Mouse (Mus musculus): ENCODE measurements around the gene Slc6a13. TPM values are rescaled to one million over a fixed set of nuclear protein-coding genes. Genes with fewer than 3 reads are reported as not detected.

Gene Slc6a13
- polyA plus RNA-seq, 1 experiment = 2.5 TPM

DNA sequence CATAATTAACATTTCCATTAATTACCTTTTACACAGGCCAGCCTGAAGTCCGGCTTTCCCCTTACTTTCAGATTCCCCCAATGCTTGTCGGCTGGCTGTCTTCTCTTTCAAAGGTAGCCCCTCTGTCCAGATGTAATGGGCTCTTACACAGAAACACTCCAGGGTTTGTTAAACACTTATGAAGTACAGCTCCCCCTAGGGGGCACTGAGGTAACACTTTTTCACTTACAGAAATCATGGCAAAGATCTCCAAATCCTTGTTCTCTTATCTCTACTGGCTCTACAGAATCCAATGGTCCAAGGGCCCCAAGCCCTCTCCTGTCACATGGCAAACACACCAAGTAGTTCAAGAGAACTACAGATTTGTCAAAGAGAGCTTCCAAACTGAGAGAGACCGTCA, 25.7 kb upstream of the Slc6a13 start:
- TF ChIP-seq GATA1 (IDR thresholded peaks at IDR 0.05; ENCODE audit: borderline replicate concordance, low read length) = no peak
- no peak for TF ChIP-seq FLI1 (IDR thresholded peaks at IDR 0.05; ENCODE audit: low read length)
- Histone ChIP-seq H3K4me1 (peaks cover 26% of the 10 kb centered on the region), H3K27me3 (replicated peaks) (peaks cover 10% of the 10 kb centered on the region)

DNA sequence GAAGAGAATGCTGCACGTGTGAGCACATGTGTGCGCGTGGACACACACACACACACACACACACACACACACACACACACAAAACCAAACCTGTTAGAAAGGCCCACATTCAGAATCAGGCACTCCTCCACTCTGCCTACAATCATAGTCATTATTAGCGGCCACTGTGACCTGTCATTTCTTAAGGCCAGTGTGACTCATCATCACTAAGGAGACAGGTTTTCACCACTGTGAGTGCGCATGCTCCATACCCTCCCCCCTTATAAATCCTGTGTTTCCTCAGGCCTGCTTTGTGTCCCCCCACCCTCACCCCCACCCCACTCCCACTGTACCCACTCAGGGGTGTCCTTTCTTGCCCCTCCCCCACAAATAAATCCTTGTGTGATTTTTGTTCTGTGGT, 15.9 kb upstream of the Slc6a13 start:
- Histone ChIP-seq H3K27me3 (replicated peaks) (peaks cover 20% of the 10 kb centered on the region), H3K36me3 (replicated peaks; ENCODE audit: low read length) (no peaks in the 10 kb centered on the region), H3K4me1 (no peaks in the 10 kb centered on the region), H3K9me3 (no peaks in the 10 kb centered on the region), H3K4me3 (replicated peaks) (no peak overlapping the region)
- TF ChIP-seq FLI1 (IDR thresholded peaks at IDR 0.05; ENCODE audit: low read length) (no peak), GATA1 (IDR thresholded peaks at IDR 0.05; ENCODE audit: borderline replicate concordance, low read length) (no peak)

More for the DNA sequence above, 25.7 kb upstream of the Slc6a13 start:
- Histone ChIP-seq H3K36me3 (replicated peaks; ENCODE audit: low read length) (peaks cover 17% of the 10 kb centered on the region), H3K4me3 (replicated peaks) (no peak overlapping the region), H3K9me3 (no peaks in the 10 kb centered on the region)

DNA sequence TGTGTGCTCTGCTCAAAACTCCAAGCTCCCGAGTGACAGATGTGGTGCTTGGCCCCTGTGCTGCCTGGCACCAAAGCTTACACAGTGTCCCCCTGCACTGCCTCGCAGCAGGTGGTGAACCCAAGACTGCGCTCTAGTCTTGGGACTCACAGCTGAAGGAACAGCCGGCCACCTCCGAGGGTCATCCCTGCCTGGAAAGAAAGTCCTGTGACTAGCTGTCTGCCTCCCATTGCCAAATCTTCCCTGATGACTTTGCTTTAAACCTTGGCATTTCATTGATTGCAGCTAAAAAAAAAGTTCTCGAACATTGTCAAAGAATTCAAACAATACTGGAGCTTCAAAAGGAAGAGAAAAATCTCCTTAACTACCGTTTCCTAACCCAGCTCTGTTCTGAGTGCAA, 710 bp upstream of the Slc6a13 start:
- H3K9me3 ChIP-seq = no peaks in the 10 kb centered on the region
- no peaks in the 10 kb centered on the region for H3K36me3 ChIP-seq (replicated peaks; ENCODE audit: low read length)
- H3K4me3 ChIP-seq (replicated peaks) = no peak overlapping the region
- TF ChIP-seq FLI1 (IDR thresholded peaks at IDR 0.05; ENCODE audit: low read length) (no peak), GATA1 (IDR thresholded peaks at IDR 0.05; ENCODE audit: borderline replicate concordance, low read length) (no peak)
- H3K4me1 ChIP-seq = 0 out of 2 replicates have a peak, but pooled peaks cover 3% of the 10 kb centered on the region
- H3K27me3 ChIP-seq (replicated peaks) = peaks cover 63% of the 10 kb centered on the region

DNA sequence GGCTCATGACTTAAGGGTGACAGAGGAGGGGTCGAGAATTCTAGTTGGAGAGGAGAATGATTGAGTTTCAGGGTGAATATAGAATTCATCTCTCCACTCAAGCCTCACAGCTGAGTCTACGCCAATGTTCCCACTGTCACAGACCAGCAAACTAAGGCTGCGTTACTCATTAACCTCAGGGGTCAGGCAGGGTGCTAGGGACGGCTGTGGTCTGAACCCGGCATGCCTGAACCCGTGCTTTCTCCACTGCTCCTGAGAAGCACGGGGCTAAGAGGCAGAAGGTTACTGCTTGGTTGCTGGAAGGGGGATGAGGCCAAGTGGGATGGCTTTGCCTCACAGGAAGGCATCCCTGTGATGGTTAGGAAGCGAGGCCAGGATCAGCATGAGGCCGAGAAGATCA, 477 bp downstream of the Slc6a13 start:
- Histone ChIP-seq H3K4me1 (0 out of 2 replicates have a peak, but pooled peaks cover 3% of the 10 kb centered on the region), H3K27me3 (replicated peaks) (peaks cover 71% of the 10 kb centered on the region), H3K4me3 (replicated peaks) (no peak overlapping the region), H3K36me3 (replicated peaks; ENCODE audit: low read length) (no peaks in the 10 kb centered on the region), H3K9me3 (no peaks in the 10 kb centered on the region)
- TF ChIP-seq FLI1 (IDR thresholded peaks at IDR 0.05; ENCODE audit: low read length) (no peak), GATA1 (IDR thresholded peaks at IDR 0.05; ENCODE audit: borderline replicate concordance, low read length) (no peak)

DNA sequence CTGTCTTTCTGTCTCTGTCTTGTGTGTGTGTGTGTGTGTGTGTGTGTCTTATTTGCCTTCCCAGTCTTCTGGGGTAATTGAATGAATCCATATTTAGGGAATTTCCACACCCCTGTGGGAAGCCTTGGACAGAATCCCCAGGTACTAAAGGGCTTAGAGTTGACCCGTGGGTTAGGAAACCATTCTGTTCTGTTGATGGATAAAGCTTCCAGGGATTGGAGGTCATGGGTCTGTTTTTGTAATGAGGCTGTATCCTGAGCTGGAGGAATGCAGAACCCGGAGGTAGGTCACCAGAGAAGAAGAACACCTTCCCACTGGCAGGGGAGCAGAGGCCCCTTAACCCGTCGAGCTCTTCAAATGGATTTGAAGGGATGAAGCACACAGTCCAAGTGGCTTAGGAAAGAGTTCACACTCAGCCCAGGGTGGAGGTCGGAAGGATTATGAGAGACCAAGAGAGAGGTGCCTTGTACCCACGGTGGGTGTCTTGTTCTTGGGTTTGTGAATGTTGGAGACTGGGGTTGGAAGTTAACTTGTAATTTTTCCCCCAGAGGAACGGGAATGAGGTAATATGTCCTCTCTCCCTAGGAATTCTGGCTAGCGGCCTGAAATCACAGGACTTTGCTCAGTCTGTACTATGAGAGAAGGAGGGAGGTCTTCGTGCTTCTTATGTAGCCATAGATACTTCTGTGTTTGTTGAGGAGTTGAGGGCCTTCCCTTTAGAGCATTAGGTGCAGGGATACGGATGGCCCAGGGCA, 3.6 kb downstream of the Slc6a13 start:
- 0 out of 2 replicates have a peak, but pooled peaks cover 3% of the 10 kb centered on the region for H3K4me1 ChIP-seq
- H3K27me3 ChIP-seq (replicated peaks) = peaks cover 73% of the 10 kb centered on the region
- H3K4me3 ChIP-seq (replicated peaks) = no peak overlapping the region
- H3K36me3 ChIP-seq (replicated peaks; ENCODE audit: low read length) = no peaks in the 10 kb centered on the region
- H3K9me3 ChIP-seq = no peaks in the 10 kb centered on the region
- no peak for TF ChIP-seq FLI1 (IDR thresholded peaks at IDR 0.05; ENCODE audit: low read length)
- TF ChIP-seq GATA1 (IDR thresholded peaks at IDR 0.05; ENCODE audit: borderline replicate concordance, low read length) = no peak

GRCm38 (mm10) chr6:121304630-121305029, 4.6 kb downstream of the Slc6a13 start:
- Histone ChIP-seq H3K36me3 (replicated peaks; ENCODE audit: low read length) (no peaks in the 10 kb centered on the region), H3K9me3 (no peaks in the 10 kb centered on the region), H3K27me3 (replicated peaks) (peaks cover 67% of the 10 kb centered on the region), H3K4me3 (replicated peaks) (no peak overlapping the region), H3K4me1 (0 out of 2 replicates have a peak, but pooled peaks cover 3% of the 10 kb centered on the region)
- TF ChIP-seq GATA1 (IDR thresholded peaks at IDR 0.05; ENCODE audit: borderline replicate concordance, low read length) (no peak), FLI1 (IDR thresholded peaks at IDR 0.05; ENCODE audit: low read length) (no peak)

GRCm38 (mm10) chr6:121305571-121305970, 5.5 kb downstream of the Slc6a13 start:
- TF ChIP-seq FLI1 (IDR thresholded peaks at IDR 0.05; ENCODE audit: low read length) (no peak), GATA1 (IDR thresholded peaks at IDR 0.05; ENCODE audit: borderline replicate concordance, low read length) (no peak)
- H3K36me3 ChIP-seq (replicated peaks; ENCODE audit: low read length) = no peaks in the 10 kb centered on the region
- no peak overlapping the region for H3K4me3 ChIP-seq (replicated peaks)
- no peaks in the 10 kb centered on the region for H3K4me1 ChIP-seq
- H3K9me3 ChIP-seq = no peaks in the 10 kb centered on the region
- peaks cover 60% of the 10 kb centered on the region for H3K27me3 ChIP-seq (replicated peaks)

GRCm38 (mm10) chr6:121310984-121311383, 11.0 kb downstream of the Slc6a13 start:
- Histone ChIP-seq H3K27me3 (replicated peaks) (peaks cover 27% of the 10 kb centered on the region), H3K36me3 (replicated peaks; ENCODE audit: low read length) (no peaks in the 10 kb centered on the region), H3K9me3 (no peaks in the 10 kb centered on the region), H3K4me1 (no peaks in the 10 kb centered on the region), H3K4me3 (replicated peaks) (no peak overlapping the region)
- TF ChIP-seq GATA1 (IDR thresholded peaks at IDR 0.05; ENCODE audit: borderline replicate concordance, low read length) = no peak
- no peak for TF ChIP-seq FLI1 (IDR thresholded peaks at IDR 0.05; ENCODE audit: low read length)

- H3K36me3 ChIP-seq (replicated peaks; ENCODE audit: low read length) = no peaks in the 10 kb centered on the region
- no peaks in the 10 kb centered on the region for H3K9me3 ChIP-seq
- peaks cover 27% of the 10 kb centered on the region for H3K27me3 ChIP-seq (replicated peaks)
- TF ChIP-seq FLI1 (IDR thresholded peaks at IDR 0.05; ENCODE audit: low read length) = no peak
- no peak for TF ChIP-seq GATA1 (IDR thresholded peaks at IDR 0.05; ENCODE audit: borderline replicate concordance, low read length)
- H3K4me3 ChIP-seq (replicated peaks) = no peak overlapping the region
- H3K4me1 ChIP-seq = no peaks in the 10 kb centered on the region
Observed at GRCm38 (mm10) chr6:121319099-121319498, 19.1 kb downstream of the Slc6a13 start.

- H3K9me3 ChIP-seq = no peaks in the 10 kb centered on the region
- H3K36me3 ChIP-seq (replicated peaks; ENCODE audit: low read length) = no peaks in the 10 kb centered on the region
- peaks cover 19% of the 10 kb centered on the region for H3K4me1 ChIP-seq
- TF ChIP-seq GATA1 (IDR thresholded peaks at IDR 0.05; ENCODE audit: borderline replicate concordance, low read length) = no peak
- TF ChIP-seq FLI1 (IDR thresholded peaks at IDR 0.05; ENCODE audit: low read length) = no peak
- H3K4me3 ChIP-seq (replicated peaks) = no peak overlapping the region
- H3K27me3 ChIP-seq (replicated peaks) = peaks cover 43% of the 10 kb centered on the region
Observed at GRCm38 (mm10) chr6:121322381-121323110, 22.5 kb downstream of the Slc6a13 start.

All from megakaryocyte, embryonic 14.5 days (primary cell).